Mouse (Mus musculus): ENCODE measurements around the gene Odf3l1.

DNA sequence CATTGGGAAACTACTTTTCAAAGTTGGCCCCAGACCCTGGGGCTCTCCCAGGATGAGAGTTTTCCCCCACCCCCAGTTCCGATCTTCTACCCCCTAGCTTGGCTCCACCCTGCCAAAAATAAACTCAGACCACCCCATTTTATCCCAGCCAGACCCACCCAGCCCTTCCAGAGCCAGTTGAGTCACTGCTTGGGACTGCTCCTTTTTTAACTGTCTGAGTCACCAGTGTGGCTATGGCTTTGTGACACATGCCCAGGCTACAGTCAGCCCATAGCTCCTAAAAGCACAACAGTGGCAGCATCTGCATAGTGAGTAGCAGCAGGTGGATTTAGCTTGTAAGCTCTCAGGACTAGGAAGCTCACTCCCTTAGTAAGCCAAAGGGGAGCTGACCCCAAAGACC is 8.6 kb upstream of the Odf3l1 start:
- TF ChIP-seq CTCF (conservative IDR thresholded peaks at IDR 0.05; ENCODE audit: low read length) (no peak), NANOG (IDR thresholded peaks at IDR 0.05; ENCODE audit: borderline replicate concordance, low read length) (no peak)
